20 mouse cellular contexts compared by ENCODE assay signal in genomic region chr6:85469660-85470430, GRCm38 (mm10). TPM values are rescaled to one million over a fixed set of nuclear protein-coding genes. Genes with fewer than 3 reads are reported as not detected.
DNase-seq lines count a peak whose midpoint lies in the region; ATAC-seq and TF ChIP-seq lines count a peak whose summit lies in the region.
"Had no signal": no experiment of that assay in that cellular context is flagged by ENCODE, and none has a peak within 500 bp of the region (broad histone marks: within the 10 kb centered on the region; RNA-seq: fewer than 3 reads in every experiment).

No protein-coding gene starts in this region.

- TF ChIP-seq EP300 in liver, postnatal 0 days (IDR thresholded peaks at IDR 0.05; ENCODE audit: low read depth), result no peak

- DNase-seq in hindbrain, embryonic 14.5 days (ENCODE audit: low spot score), result no peak
- no peak for DNase-seq in hindbrain, embryonic 11.5 days (ENCODE audit: low spot score)
- no peak for DNase-seq in liver, postnatal 0 days
- DNase-seq in adrenal gland, postnatal 10 days, result peak; percentile 40
- DNase-seq in thymus, adult 2 months, result no peak
- DNase-seq: cerebellum, adult 8-10 months; forebrain, postnatal 0 days; heart, postnatal 10 days; kidney, adult 9 months; lung, postnatal 4 days had no signal

- ATAC-seq in hindbrain, embryonic 14.5 days (ENCODE audit: low FRiP score), result 0 out of 2 replicates have a peak, but pooled peaks have one; percentile 25
- no peak for ATAC-seq in hindbrain, embryonic 11.5 days (ENCODE audit: low FRiP score)
- ATAC-seq in liver, embryonic 12.5 days, result peak; percentile 22; the same call in 1 of the 2 replicates
- no peak; the same call in 1 of the 2 replicates for ATAC-seq in liver, postnatal 0 days
- 0 out of 2 replicates have a peak, but pooled peaks have one; percentile 10 for ATAC-seq in megakaryocyte-erythroid progenitor cell, adult 5-6 weeks (replicated peaks; ENCODE audit: low FRiP score, low TSS enrichment, poor library complexity, severe bottlenecking)
- ATAC-seq: CD4-positive, CD25-positive, alpha-beta regulatory T cell, adult 4 months; hindbrain, postnatal 0 days; midbrain, embryonic 16.5 days had no signal

- no peak overlapping the region for H3K27ac ChIP-seq in hindbrain, embryonic 14.5 days
- no peak overlapping the region for H3K27ac ChIP-seq in hindbrain, embryonic 11.5 days (ENCODE audit: low read depth, low read length)
- no peak overlapping the region for H3K27ac ChIP-seq in liver, embryonic 12.5 days
- H3K27ac ChIP-seq in liver, postnatal 0 days (ENCODE audit: low read depth), result no peak overlapping the region
- no peak overlapping the region for H3K27ac ChIP-seq in thymus, adult 2 months (ENCODE audit: control insufficient read depth, insufficient read depth, low read length)
- H3K27ac ChIP-seq: hindbrain, postnatal 0 days; neural tube, embryonic 13.5 days had no signal

- H3K36me3 ChIP-seq in hindbrain, embryonic 14.5 days (replicated peaks; ENCODE audit: control insufficient read depth, insufficient read depth), result peaks cover 80% of the 10 kb centered on the region
- peaks cover 28% of the 10 kb centered on the region for H3K36me3 ChIP-seq in hindbrain, embryonic 11.5 days (ENCODE audit: control insufficient read depth, insufficient read depth, low read length)
- H3K36me3 ChIP-seq in liver, embryonic 12.5 days, result peaks cover 50% of the 10 kb centered on the region
- peaks cover 44% of the 10 kb centered on the region for H3K36me3 ChIP-seq in liver, postnatal 0 days (replicated peaks; ENCODE audit: insufficient read depth, low read length)
- peaks cover 44% of the 10 kb centered on the region for H3K36me3 ChIP-seq in thymus, adult 2 months (ENCODE audit: control insufficient read depth, insufficient read depth, low read length)

- no peak for TF ChIP-seq CTCF in liver, postnatal 0 days (IDR thresholded peaks at IDR 0.05; ENCODE audit: low read depth)
- no peak for TF ChIP-seq CTCF in thymus, adult 2 months (IDR thresholded peaks at IDR 0.05; ENCODE audit: borderline replicate concordance, control insufficient read depth, extremely low read depth, insufficient read depth, low read length, poor library complexity)

- no peak overlapping the region for H3K4me3 ChIP-seq in hindbrain, embryonic 14.5 days (replicated peaks; ENCODE audit: low read length)
- no peak overlapping the region for H3K4me3 ChIP-seq in hindbrain, embryonic 11.5 days (ENCODE audit: low read depth, low read length)
- H3K4me3 ChIP-seq in liver, embryonic 12.5 days, result no peak overlapping the region
- no peak overlapping the region for H3K4me3 ChIP-seq in liver, postnatal 0 days (ENCODE audit: low read depth, low read length)
- H3K4me3 ChIP-seq in thymus, adult 2 months (ENCODE audit: control insufficient read depth, insufficient read depth, low read length), result no peak overlapping the region
- H3K4me3 ChIP-seq: neural tube, embryonic 13.5 days had no signal

- no peaks in the 10 kb centered on the region for H3K9me3 ChIP-seq in hindbrain, embryonic 14.5 days (ENCODE audit: control insufficient read depth, low read length)
- no peaks in the 10 kb centered on the region for H3K9me3 ChIP-seq in hindbrain, embryonic 11.5 days (ENCODE audit: control insufficient read depth, low read length)
- H3K9me3 ChIP-seq in liver, embryonic 12.5 days (replicated peaks), result no peaks in the 10 kb centered on the region
- H3K9me3 ChIP-seq in liver, postnatal 0 days (ENCODE audit: low read length), result no peaks in the 10 kb centered on the region
- H3K9me3 ChIP-seq: neural tube, embryonic 13.5 days had no signal

- 84% methylated on average over 5 of the region's 5 CpGs for WGBS in hindbrain, embryonic 14.5 days
- 84% methylated on average over 5 of the region's 5 CpGs for WGBS in hindbrain, embryonic 11.5 days
- 70% methylated on average over 5 of the region's 5 CpGs for WGBS in liver, embryonic 12.5 days (ENCODE audit: insufficient replicate concordance)
- 71% methylated on average over 5 of the region's 5 CpGs for WGBS in liver, postnatal 0 days (ENCODE audit: insufficient replicate concordance)
- 86% methylated on average over 5 of the region's 5 CpGs for WGBS in thymus, adult 2 months

- H3K27me3 ChIP-seq in hindbrain, embryonic 14.5 days (ENCODE audit: control insufficient read depth, insufficient read depth, low read length), result no peaks in the 10 kb centered on the region
- no peaks in the 10 kb centered on the region for H3K27me3 ChIP-seq in hindbrain, embryonic 11.5 days (ENCODE audit: control insufficient read depth, insufficient read depth, low read length)
- peaks cover 30% of the 10 kb centered on the region for H3K27me3 ChIP-seq in liver, embryonic 12.5 days (replicated peaks)
- H3K27me3 ChIP-seq in liver, postnatal 0 days (ENCODE audit: insufficient read depth, low read length), result no peaks in the 10 kb centered on the region
- no peaks in the 10 kb centered on the region for H3K27me3 ChIP-seq in thymus, adult 2 months (ENCODE audit: control insufficient read depth, insufficient read depth, low read length)
- H3K27me3 ChIP-seq: neural tube, embryonic 13.5 days had no signal

- no peak overlapping the region for H3K4me2 ChIP-seq in hindbrain, embryonic 14.5 days (replicated peaks)
- H3K4me2 ChIP-seq in hindbrain, embryonic 11.5 days (replicated peaks; ENCODE audit: low read depth, low read length), result no peak overlapping the region
- H3K4me2 ChIP-seq in liver, embryonic 12.5 days, result no peak overlapping the region
- no peak overlapping the region for H3K4me2 ChIP-seq in liver, postnatal 0 days (ENCODE audit: low read depth, low read length)
- H3K4me2 ChIP-seq: neural tube, embryonic 13.5 days had no signal

- no peak overlapping the region for H3K9ac ChIP-seq in hindbrain, embryonic 14.5 days
- no peak overlapping the region for H3K9ac ChIP-seq in hindbrain, embryonic 11.5 days (ENCODE audit: low read depth, low read length)
- H3K9ac ChIP-seq in liver, embryonic 12.5 days, result no peak overlapping the region
- no peak overlapping the region for H3K9ac ChIP-seq in liver, postnatal 0 days (replicated peaks)
- H3K9ac ChIP-seq: forebrain, postnatal 0 days; neural tube, embryonic 13.5 days had no signal

- TF ChIP-seq POLR2A in thymus, adult 2 months (IDR thresholded peaks at IDR 0.05; ENCODE audit: control insufficient read depth, extremely low read depth, insufficient read depth, low read length, poor library complexity), result no peak

- H3K4me1 ChIP-seq in hindbrain, embryonic 14.5 days (replicated peaks; ENCODE audit: control insufficient read depth, insufficient read depth, low read length), result no peaks in the 10 kb centered on the region
- no peaks in the 10 kb centered on the region for H3K4me1 ChIP-seq in hindbrain, embryonic 11.5 days (replicated peaks; ENCODE audit: control insufficient read depth, insufficient read depth, low read length)
- H3K4me1 ChIP-seq in liver, embryonic 12.5 days, result no peaks in the 10 kb centered on the region
- H3K4me1 ChIP-seq in liver, postnatal 0 days (ENCODE audit: insufficient read depth), result no peaks in the 10 kb centered on the region
- H3K4me1 ChIP-seq in thymus, adult 2 months (replicated peaks; ENCODE audit: control insufficient read depth, insufficient read depth, low read length), result no peaks in the 10 kb centered on the region
- H3K4me1 ChIP-seq: neural tube, embryonic 13.5 days had no signal

RNA-seq across cellular contexts. Expression of gene Pradc1, which starts 18.1 kb away (rescaled TPM):
- polyA plus RNA-seq in hindbrain, embryonic 14.5 days (2014; fragmentation: Nextera tagmentation; extraction: Ambion mirVana), result 18.0 and 21.5 TPM in 2 replicates
- polyA plus RNA-seq in hindbrain, embryonic 11.5 days (2014; fragmentation: Nextera tagmentation; extraction: Ambion mirVana), result 25.5 and 28.1 TPM in 2 replicates
- 36.9 and 40.8 TPM in 2 replicates for polyA plus RNA-seq in liver, embryonic 12.5 days (2016; fragmentation: Nextera tagmentation; extraction: Ambion mirVana)
- 16.6 and 17.2 TPM in 2 replicates for polyA plus RNA-seq in liver, postnatal 0 days (2015; fragmentation: Nextera tagmentation; extraction: Ambion mirVana)
- 10 to 100 TPM; 13.2 to 14.4 TPM for total RNA-seq in adrenal gland, postnatal 10 days (2021)
- 34.0 and 38.3 TPM in 2 replicates for total RNA-seq in megakaryocyte-erythroid progenitor cell, adult 5-6 weeks (2014; fragmentation: Nextera tagmentation)
- total RNA-seq in megakaryocyte-erythroid progenitor cell, adult 5-6 weeks (2017), result 15.3 and 19.4 TPM in 2 replicates
- 41.5 and 42.6 TPM in 2 replicates for polyA plus RNA-seq in thymus, adult 2 months (2012; rRNA removed)

RNA-seq across cellular contexts. Expression of gene Cct7, which starts 18.5 kb away (rescaled TPM):
- polyA plus RNA-seq in hindbrain, embryonic 14.5 days (2014; fragmentation: Nextera tagmentation; extraction: Ambion mirVana), result 566 and 602 TPM in 2 replicates
- polyA plus RNA-seq in hindbrain, embryonic 11.5 days (2014; fragmentation: Nextera tagmentation; extraction: Ambion mirVana), result 644 and 685 TPM in 2 replicates
- polyA plus RNA-seq in liver, embryonic 12.5 days (2016; fragmentation: Nextera tagmentation; extraction: Ambion mirVana), result 457 and 480 TPM in 2 replicates
- polyA plus RNA-seq in liver, postnatal 0 days (2015; fragmentation: Nextera tagmentation; extraction: Ambion mirVana), result 146 and 157 TPM in 2 replicates
- 100 to 1,000 TPM; 194 to 207 TPM for total RNA-seq in adrenal gland, postnatal 10 days (2021)
- 322 and 323 TPM in 2 replicates for total RNA-seq in megakaryocyte-erythroid progenitor cell, adult 5-6 weeks (2014; fragmentation: Nextera tagmentation)
- 456 and 460 TPM in 2 replicates for total RNA-seq in megakaryocyte-erythroid progenitor cell, adult 5-6 weeks (2017)
- 166 and 174 TPM in 2 replicates for polyA plus RNA-seq in thymus, adult 2 months (2012; rRNA removed)

RNA-seq across cellular contexts. Expression of gene Fbxo41, which starts 32.9 kb away (rescaled TPM):
- 10.3 and 12.7 TPM in 2 replicates for polyA plus RNA-seq in hindbrain, embryonic 14.5 days (2014; fragmentation: Nextera tagmentation; extraction: Ambion mirVana)
- polyA plus RNA-seq in hindbrain, embryonic 11.5 days (2014; fragmentation: Nextera tagmentation; extraction: Ambion mirVana), result 0.89 and 0.93 TPM in 2 replicates
- polyA plus RNA-seq in liver, embryonic 12.5 days (2016; fragmentation: Nextera tagmentation; extraction: Ambion mirVana), result 0.01 and 0.06 TPM in 2 replicates
- not detected in 2 replicates for polyA plus RNA-seq in liver, postnatal 0 days (2015; fragmentation: Nextera tagmentation; extraction: Ambion mirVana)
- 1 to 10 TPM in 1 of 2 experiments, under 1 TPM in 1; 0.60 to 1.4 TPM for total RNA-seq in adrenal gland, postnatal 10 days (2021)
- not detected in 2 replicates for total RNA-seq in megakaryocyte-erythroid progenitor cell, adult 5-6 weeks (2014; fragmentation: Nextera tagmentation)
- total RNA-seq in megakaryocyte-erythroid progenitor cell, adult 5-6 weeks (2017), result not detected in 2 replicates
- polyA plus RNA-seq in thymus, adult 2 months (2012; rRNA removed), result 0.03 and 0.04 TPM in 2 replicates
- total RNA-seq: gastrocnemius, adult 8-10 months; heart, postnatal 10 days had no signal
- polyA plus RNA-seq: liver, embryonic 16.5 days had no signal

RNA-seq across cellular contexts. Expression of gene Smyd5, which starts 38.1 kb away (rescaled TPM):
- polyA plus RNA-seq in hindbrain, embryonic 14.5 days (2014; fragmentation: Nextera tagmentation; extraction: Ambion mirVana), result 58.8 and 62.9 TPM in 2 replicates
- 52.4 and 53.1 TPM in 2 replicates for polyA plus RNA-seq in hindbrain, embryonic 11.5 days (2014; fragmentation: Nextera tagmentation; extraction: Ambion mirVana)
- 41.6 and 45.4 TPM in 2 replicates for polyA plus RNA-seq in liver, embryonic 12.5 days (2016; fragmentation: Nextera tagmentation; extraction: Ambion mirVana)
- 9.6 and 11.3 TPM in 2 replicates for polyA plus RNA-seq in liver, postnatal 0 days (2015; fragmentation: Nextera tagmentation; extraction: Ambion mirVana)
- 10 to 100 TPM; 25.7 to 26.7 TPM for total RNA-seq in adrenal gland, postnatal 10 days (2021)
- 43.9 and 54.6 TPM in 2 replicates for total RNA-seq in megakaryocyte-erythroid progenitor cell, adult 5-6 weeks (2014; fragmentation: Nextera tagmentation)
- total RNA-seq in megakaryocyte-erythroid progenitor cell, adult 5-6 weeks (2017), result 36.8 and 43.6 TPM in 2 replicates
- 28.4 and 30.0 TPM in 2 replicates for polyA plus RNA-seq in thymus, adult 2 months (2012; rRNA removed)

RNA-seq across cellular contexts. Expression of gene Egr4, which starts 43.5 kb away (rescaled TPM):
- polyA plus RNA-seq in hindbrain, embryonic 14.5 days (2014; fragmentation: Nextera tagmentation; extraction: Ambion mirVana), result 0.08 and 0.18 TPM in 2 replicates
- not detected in 2 replicates for polyA plus RNA-seq in hindbrain, embryonic 11.5 days (2014; fragmentation: Nextera tagmentation; extraction: Ambion mirVana)
- polyA plus RNA-seq in liver, embryonic 12.5 days (2016; fragmentation: Nextera tagmentation; extraction: Ambion mirVana), result not detected in 2 replicates
- not detected in 2 replicates for polyA plus RNA-seq in liver, postnatal 0 days (2015; fragmentation: Nextera tagmentation; extraction: Ambion mirVana)
- under 1 TPM in 1 of 2 experiments, not detected in 1; 0.21 TPM for total RNA-seq in adrenal gland, postnatal 10 days (2021)
- total RNA-seq in megakaryocyte-erythroid progenitor cell, adult 5-6 weeks (2014; fragmentation: Nextera tagmentation), result not detected in 2 replicates
- total RNA-seq in megakaryocyte-erythroid progenitor cell, adult 5-6 weeks (2017), result 0.05 TPM in 1 of 2 replicates, not detected in the other
- 0.12 and 0.19 TPM in 2 replicates for polyA plus RNA-seq in thymus, adult 2 months (2012; rRNA removed)
- total RNA-seq: gastrocnemius, adult 8-10 months; heart, adult 8-10 months; heart, postnatal 10 days had no signal
- polyA plus RNA-seq: CD4-positive, CD25-positive, alpha-beta regulatory T cell, adult 4 months; liver, embryonic 16.5 days; midbrain, embryonic 16.5 days; neural tube, embryonic 13.5 days; urinary bladder, adult 2 months had no signal

Comparison
In these comparisons a context has a peak if more than half of its experiments do, and no peak if none do; other contexts are left out.
1. ATAC-seq: peak in hindbrain, embryonic 14.5 days (single experiment), liver, embryonic 12.5 days (single experiment) and megakaryocyte-erythroid progenitor cell, adult 5-6 weeks (single experiment); none in hindbrain, embryonic 11.5 days (single experiment) and liver, postnatal 0 days (single experiment).